Mouse (Mus musculus): ENCODE measurements at regions not wholly inside any gene's neighbourhood (a gene's known extent, or its start where the extent isn't known, plus 50 kb on each side); places are given as distances from the start of the nearest gene placed in this dataset.

DNA sequence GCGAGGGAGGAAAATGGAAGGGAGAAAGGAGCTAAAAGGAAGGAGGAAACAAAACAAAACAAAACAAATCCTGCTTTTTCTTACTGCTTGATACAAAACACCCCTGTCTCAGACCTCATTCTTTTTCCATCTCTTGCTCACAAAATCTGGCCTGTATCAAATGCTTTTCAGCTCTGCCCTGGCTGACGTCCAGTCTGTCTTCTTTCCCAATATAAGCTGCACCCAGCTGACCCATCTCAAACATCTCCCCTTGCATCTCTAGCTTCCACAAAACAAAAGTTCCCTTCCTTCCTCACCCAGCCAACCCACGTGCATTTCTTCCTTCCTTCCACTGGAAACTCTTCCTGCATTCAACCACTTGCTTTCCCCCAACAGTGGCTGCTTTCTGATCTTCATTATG, 183.1 kb upstream of the Usp25 start:
- no peak for DNase-seq (ENCODE audit: low read depth)

DNA sequence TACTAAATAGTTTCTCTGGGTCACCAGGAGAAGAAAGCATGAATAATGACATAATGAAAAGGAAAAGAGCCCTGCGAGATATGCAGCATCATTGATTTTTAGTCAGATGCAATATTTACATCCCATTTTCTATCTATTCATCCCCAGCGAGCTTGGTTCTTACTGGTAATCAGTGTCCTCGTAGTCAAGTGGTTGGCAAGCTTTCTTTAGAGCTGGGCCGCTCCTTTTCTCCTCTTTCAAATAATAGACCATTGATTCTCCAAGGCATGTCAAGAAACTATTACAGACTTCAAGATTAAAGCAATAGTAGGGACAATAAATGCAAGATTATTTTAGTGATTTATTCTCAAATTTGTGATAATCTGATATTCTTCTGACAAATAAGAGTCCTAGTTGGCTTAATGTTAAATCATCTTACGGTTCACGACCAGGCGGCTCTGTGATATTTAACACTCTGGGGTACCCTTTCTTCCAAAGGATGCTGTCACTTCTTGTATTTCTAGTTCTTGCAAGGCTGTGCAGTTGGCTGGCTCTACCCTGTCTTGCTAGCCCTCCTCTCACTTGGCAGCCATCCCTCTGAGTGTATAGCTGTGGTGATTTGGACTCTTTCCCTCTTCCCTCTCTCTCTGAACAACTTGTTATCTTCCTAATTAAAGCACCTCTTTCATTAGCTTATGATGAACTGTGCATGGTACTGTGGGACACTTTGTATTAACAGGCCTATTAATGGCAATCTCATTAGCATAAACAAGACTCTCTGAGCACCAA, 185.6 kb upstream of the Usp25 start:
- DNase-seq (ENCODE audit: low read depth): no peak

DNA sequence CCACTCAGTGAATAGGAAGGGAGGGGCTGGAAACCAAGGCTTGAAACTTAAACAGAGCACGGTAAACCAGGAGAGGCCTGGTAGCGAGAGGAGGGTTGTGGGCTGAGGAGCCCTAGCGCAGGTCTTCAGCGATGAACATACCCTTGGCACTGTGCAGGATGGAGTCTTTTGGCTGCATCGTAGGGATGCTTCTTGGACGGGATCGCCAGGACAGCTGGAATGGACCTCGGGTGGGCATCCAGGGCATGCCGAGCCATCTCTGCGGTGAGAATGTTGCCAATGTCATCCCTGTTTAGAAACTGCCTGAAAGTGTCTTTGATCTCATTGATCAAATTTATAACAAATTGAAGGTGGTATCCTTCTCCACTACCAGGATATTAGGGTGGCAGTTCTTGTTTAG, 192.2 kb upstream of the Usp25 start:
- no peak for DNase-seq (ENCODE audit: low read depth)

DNA sequence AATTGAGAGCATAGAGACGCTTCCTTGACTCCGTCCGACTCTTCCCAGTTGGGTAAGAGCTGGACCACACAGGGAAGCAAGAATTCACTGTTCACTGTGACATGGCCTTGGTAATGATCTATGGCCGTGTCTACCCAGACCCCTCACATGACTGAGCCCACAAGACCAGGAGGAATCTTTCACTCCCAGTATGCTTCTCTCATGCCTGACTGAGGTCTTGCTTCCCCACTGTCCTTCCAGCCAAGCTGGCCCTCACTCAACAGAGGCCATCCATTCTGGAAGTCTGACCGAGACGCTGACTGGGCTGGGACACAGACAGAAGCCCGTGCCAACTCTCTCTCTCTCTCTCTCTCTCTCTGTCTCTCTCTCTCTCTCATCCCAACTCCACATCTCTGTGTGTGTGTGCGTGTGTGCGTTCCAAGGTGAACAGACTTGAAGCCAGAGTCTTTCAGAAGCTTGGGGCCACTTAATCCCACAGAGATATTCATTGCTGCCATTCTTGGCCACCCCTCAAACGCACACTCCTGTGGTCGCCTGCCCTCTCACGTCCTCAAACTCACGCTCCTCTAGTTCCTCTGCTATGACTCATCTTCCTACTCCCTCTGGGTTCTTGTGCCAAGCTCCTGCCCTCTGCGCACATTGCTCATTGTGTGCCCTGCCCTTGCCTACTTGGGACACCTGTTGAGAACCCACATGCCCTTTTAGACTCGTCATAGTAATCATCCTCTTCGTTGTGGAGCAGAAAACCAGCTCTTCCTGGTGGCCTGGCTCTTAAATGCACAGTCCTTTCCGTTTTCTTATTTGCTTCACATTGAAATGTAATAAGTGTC, 197.2 kb upstream of the Usp25 start:
- DNase-seq (ENCODE audit: low read depth): no peak

DNA sequence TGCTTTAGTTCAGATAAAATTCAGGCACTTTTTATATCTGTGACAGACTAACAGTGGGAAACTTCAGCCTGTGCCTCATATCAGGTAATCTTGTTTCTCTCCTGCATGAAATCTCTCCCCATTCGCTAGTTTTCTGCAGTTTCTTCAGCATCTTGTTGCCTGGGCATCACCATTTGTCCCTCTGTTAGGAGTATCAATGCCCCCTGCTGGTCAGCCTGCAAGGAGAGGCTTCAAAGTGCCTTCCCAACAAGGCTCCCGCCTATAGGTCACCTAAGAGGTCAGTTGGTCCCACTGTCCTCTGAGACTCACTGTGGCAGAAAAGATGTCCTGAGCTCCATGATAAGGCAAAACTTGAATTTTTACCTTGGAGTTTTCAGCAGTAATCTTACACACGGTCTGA, 209.8 kb upstream of the Usp25 start:
- DNase-seq (ENCODE audit: low read depth): no peak

DNA sequence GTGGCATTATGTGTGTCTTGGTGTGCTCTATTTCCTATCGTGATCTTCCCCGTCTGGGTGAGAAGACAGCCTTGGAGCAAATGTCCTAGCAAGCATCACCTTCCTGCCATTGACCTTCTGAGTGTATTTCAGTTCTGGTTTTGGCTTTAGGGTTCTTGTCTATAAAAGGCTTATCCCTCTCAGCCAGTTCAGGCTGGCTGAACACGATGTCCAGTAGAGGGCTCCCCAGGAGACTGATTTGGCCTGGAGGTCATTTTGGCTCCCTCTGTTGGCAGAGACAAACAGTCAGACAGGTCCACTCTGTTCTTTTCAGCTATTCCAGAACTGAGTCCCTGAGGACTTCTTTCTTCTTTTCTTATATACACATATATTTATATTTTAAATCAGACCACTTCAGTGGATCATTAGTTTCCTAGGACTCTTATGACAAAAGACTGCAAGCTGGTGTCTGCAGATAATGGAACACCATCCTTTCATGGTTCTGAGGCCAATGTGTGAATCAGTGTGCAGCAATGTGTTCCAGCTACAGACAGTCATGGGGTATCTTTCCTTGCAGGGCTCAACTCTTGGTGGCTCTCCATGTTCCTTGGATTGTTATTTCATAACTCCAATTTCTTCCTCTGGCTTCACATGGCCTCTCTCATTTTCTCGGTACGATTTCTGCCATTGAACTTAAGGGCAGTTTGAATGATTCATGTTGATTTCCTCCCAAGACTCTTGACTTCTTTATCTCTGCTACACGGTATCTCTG, 226.9 kb upstream of the Usp25 start:
- no peak for DNase-seq (ENCODE audit: low read depth)

DNA sequence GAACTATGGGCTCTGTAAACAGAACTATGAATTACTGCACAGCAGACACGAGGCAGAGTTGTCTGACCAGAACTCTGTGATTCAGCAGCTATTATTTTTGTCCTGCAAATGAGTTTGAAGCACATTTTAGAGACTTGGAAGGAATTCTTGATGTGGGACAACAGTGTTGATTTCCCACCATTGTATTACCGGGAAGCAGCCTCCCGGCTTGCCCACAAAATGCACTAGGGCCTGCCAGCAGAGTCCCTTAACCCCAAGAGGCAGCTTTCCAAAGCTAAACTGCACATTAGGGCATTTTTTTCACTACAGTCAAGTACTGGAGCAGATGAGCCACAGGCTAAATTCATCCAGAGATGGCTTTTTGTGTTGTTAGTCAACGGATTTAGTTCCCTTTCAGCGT, 230.8 kb upstream of the Usp25 start:
- no peak for DNase-seq (ENCODE audit: low read depth)

DNA sequence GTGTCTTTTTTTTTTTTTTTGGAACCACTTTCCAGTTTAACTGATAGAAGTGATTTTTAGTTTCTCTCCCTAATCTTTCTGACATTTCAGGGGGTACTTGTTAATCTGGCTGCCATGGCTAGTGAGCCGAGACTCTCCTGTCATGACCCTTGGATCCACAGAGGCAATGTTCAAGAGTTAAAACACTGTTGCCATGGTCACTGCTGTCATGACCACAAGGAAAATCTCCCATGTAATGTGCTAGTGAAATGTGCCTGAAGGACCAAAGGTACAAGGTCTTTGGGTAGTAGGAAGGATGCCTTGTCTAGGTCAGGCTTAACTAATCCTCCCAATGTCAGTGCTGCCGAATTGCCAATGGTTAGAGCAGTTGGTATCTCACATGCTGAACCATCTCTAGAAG, 237.7 kb upstream of the Usp25 start:
- DNase-seq (ENCODE audit: low read depth): no peak

DNA sequence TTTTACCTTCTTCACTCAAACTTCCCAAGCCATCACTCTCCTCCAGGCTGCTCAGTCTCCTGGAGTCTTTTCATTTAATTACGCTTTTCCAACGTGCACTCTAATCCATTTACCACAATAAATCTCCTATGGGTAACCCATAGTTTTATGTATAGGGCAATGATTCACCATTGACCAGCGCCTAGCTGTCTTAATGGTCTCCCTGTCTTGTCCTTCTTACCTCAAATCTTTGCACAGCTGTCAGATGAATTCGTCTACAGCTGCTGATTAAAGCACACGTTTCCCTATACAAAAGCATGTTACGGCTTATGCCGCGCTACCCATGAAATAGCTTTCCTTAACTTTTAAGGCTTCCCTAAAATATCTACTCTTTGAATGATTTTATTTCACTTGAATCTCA, 239.5 kb upstream of the Usp25 start:
- DNase-seq (ENCODE audit: low read depth): no peak

DNA sequence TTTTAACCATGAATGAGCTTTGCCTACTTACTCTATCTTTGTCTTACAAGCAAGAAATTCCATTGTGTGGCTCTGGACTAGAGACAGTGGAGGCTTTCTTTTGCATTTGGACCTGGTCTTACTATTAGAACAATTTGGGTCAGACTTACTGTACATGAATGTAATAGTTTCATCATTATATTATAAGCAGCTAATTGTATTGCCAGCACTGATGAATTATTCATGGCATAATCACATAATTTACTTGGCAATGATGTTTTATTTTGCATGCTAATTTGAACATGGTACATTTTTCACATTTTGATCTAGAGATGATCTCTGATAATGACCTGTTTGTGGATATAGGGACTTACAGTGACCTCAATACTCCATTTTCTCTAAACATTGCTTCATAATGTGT, 240.0 kb upstream of the Usp25 start:
- no peak for DNase-seq (ENCODE audit: low read depth)

DNA sequence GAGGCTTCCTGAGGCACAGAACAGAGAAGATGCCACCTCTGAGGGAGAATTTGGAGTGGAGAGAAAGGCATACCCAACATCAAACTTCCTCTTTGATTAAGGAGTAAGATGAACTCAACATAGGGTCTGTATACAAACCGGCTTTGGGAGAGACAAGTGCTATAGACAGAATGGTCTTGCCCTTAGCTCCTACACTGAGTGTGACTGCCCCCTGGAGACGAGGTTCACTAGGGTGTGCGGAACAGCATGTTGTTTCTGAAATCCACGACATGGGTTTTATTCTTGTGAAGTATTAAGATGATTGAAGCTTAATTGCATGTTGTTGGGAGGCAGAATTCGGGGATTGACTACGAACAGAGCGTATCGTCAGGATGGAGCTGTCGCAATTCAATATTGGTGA, 244.9 kb upstream of the Usp25 start:
- DNase-seq (ENCODE audit: low read depth): no peak

DNA sequence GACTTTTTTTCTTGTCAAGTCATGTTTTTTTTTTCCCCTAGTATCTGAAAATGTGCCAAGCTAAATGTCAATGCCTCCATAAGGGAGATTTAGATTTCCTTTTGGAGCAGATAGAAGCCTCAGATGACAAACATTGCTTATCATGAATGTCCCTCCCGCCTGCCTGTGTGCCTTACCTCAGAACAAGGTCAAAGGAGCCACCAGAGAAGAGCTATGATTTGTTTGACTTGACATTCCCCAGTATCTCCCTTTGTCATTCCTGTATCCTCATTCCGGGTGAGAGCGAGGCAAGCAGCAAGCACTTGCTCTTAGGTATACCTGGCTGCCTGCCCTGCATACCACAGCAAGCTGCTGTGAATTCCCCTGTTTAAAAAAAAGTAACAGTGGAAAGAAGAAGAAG, 246.9 kb upstream of the Usp25 start:
- no peak for DNase-seq (ENCODE audit: low read depth)

DNA sequence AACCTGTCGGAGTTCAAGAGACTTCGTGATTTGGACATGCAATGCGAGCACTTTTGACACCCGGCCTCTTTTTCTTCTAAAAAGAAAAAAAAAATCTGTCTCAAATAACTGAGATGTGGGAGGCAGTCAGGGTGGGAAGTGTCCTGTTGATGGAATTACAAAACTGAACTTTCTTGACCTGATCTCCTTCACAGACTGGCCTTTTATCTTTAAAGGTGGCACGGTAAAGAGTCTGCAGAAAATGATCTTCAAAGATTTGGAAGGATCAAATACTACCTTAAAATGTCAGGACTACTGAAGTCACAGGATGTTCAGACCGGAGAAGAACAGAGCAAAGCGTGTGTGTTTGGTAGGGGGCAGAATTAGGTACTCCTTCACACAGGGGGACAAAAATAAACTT, 248.0 kb upstream of the Usp25 start:
- DNase-seq (ENCODE audit: low read depth): no peak

DNA sequence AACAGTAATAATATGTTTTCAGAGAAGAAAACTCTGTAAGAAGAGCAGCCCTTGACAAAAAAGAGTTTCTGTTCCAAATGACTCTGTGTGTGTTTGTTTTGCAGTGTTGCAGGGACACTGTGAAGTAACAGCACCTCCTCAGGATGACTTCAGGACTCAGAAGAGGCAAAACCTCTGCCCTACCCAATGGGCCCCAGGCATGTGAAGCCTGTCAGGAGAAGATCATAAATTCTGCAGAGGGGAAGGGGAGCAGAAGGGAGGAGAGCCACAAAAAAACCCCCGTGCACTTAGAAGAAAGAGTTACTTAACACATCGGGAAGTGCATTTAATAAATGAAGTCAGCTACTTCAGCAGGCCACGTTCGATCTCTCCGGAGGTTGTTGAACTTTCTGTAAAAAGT, 248.5 kb upstream of the Usp25 start:
- no peak for DNase-seq (ENCODE audit: low read depth)

DNA sequence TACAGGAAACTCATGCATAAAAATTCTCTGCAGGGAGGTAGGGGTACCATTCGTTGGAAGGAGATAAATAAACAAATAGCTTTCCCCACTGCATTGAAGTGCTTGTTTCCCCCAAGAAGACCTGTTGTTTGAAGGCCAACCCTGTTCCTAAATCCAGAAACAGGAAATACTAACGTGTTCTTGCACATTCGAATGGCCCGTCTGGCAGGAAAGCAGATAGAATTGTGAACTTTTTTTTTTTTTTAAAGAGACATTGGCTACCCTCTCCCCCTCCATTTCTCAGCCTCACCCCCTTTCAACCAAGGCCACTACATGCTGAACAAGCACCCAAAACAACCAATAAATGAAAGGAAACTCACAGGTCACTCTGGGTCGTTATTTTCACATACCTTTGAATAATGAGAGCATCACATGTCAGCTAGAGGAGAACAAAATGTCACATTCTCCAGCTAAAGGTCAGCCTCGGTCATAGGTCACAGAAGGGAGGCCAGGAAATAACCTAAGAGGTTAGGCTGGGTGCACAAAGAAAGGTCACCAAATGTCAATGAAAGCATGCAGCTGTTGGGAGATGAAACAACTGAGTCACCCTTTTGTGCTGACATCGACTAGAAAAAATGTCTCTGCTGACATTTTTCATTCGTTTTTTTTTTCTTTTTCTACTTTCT, 250.8 kb upstream of the Usp25 start:
- no peak for DNase-seq (ENCODE audit: low read depth)

DNA sequence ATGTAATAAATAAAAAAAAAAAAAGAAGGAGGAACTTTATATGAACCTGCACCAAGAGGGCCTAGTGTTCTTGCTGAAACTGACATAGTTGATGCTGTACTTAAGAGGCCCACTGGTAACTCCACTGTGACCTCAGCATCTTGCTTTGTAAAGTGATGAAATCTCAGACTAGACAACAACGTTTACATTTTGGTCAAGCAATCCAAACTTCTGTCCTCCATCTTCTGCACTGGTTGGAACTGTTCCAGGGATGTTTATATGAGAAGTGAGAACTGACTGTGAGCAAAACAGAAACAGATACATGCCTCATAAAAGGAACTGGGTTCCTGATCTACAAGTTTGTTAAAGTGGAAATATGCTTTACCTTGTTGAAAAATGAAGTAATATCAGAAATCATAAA, 251.7 kb upstream of the Usp25 start:
- no peak for DNase-seq (ENCODE audit: low read depth)

DNA sequence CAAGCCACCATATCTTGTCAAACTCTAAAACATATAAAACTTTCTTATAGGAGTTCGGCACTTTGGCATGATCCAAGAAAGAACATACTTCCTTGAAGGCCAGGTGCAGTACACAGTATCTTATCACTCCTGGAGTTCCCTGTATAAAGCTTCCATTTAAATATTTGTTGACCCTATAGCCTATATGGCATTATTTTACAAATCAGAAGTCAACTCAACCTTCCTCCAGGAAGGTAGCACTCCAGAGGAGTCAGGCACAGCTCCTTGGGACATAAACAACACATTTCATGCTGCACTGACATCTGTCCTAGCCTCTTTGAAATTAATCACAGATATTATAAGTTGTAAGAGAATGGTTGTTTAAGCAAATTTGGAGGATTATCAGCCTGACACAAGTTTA, 252.5 kb upstream of the Usp25 start:
- DNase-seq (ENCODE audit: low read depth): no peak

DNA sequence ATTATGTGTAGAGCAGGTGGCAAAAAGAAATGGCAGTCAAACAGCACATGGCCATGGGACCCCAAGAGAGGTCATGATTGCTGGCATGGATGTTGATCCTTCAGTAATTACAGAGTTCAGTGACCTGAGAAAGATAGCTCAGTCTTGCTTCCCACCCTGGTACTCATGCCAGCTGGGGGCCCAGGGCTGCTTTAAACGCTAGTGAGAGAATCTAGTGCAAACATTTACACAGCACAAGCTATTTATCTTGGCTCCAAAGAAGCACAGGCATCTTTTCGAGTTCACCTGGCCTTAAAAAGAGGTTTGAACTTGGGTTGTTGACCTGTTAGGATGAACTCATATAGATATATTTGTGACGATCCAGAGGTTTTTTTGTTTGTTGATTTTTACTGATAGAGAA, 258.6 kb upstream of the Usp25 start:
- no peak for DNase-seq (ENCODE audit: low read depth)

DNA sequence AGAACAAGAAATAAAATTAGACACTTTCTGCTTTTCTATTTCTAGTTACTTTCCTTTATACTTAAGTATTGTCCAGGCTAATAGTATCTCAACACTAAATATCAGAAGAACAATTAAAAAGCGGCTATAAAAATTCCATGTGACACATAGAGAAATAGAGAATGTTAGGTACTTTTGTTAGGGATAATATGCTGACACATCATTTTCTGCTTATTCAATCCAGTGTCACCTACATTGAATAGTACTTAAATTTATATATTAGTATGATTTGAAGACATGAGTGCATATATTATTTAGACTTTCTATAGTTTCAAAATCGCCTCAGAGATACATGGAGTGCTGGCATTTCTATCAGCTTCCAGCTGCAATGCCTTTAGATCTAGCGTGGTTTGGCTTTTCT, 267.1 kb upstream of the Usp25 start:
- DNase-seq (ENCODE audit: low read depth): no peak

DNA sequence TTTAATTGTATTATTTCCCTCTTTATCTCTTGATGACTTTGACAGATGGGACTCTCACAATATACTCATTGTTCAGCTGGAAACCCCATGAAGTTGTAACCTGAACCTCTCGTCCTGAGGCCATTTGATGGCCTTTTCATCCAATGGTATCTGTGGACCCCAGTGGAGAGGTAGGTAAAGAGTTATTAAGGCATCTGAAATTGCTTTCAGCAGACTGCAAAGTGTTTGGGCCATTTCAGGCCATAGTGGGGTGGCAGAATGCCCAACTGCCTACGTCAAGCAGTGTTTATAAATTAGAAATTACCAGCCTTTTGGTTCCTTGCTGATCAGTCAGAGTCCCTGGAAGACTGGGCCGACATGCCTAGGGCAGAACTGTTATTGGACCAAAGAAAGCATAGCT, 272.4 kb upstream of the Usp25 start:
- no peak for DNase-seq (ENCODE audit: low read depth)

DNA sequence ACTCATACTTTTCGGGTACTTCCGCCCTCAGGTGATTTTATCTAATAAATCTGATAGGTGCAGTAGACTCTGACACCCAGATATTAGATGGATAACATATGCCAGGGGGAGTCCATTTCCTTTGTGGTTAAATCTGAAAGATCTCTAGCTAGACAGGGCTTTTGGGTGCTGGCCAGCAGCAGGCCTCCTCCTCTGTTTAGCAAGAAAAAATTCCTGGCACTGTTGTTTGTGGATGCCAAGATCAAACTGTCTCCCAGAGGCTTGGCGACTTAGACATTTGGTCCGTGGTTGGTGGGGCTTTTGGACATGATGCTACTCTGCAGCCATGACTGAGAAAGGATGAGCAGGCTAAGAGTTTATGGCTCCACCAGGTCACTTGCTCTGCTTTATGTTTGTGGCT, 287.5 kb upstream of the Usp25 start:
- DNase-seq (ENCODE audit: low read depth): no peak

DNA sequence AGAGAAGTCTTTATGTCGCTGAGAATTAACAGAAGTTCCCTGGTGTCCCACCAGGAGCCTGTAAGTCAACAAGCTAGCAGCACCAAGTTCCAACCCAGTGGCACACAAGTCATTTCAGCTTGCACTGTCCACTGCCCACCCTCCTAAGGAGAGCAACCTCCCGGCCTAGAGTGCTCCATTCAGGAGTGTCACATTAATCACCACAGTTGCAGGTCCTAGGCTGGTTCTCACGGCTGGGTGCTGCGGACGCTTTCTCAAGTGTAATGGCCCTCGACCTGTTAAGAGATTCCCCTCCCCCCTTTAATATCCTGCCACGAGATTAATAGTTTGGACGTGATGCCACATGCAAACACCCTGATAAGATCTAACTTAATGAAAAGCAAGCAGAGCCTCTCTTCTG, 288.2 kb upstream of the Usp25 start:
- DNase-seq (ENCODE audit: low read depth): no peak

DNA sequence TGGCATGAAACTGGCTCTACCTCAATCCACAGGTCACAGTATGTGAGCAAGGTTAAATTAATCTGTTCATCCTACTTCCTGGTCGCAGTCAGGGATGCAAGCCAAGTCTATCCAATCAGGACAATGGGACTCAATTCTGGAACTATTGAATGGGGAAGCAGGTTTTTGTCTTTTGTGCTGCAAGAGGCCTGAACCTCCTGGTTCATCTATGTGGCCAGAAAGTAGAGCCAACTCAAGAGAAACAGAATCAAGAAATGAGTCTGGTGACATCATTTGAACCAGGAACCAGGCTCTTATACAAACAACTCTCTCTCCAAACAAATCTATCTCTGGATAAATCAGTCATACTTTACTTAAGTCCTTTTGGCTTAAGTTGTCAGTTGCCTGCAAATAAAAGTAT, 294.7 kb upstream of the Usp25 start:
- no peak for DNase-seq (ENCODE audit: low read depth)

Measured in c-Kit-positive CD71-positive TER-119-negative erythroid progenitor cells, embryonic 14.5 days (primary cell).